Mouse (Mus musculus): Measurements from ENCODE around the gene Zmynd8. TPM values are rescaled to one million over a fixed set of nuclear protein-coding genes. Genes with fewer than 3 reads are reported as not detected.

Gene Zmynd8
- polyA plus RNA-seq, 1 experiment from 2014 or later, result 21.9 TPM

- TF ChIP-seq EP300 (IDR thresholded peaks at IDR 0.05; ENCODE audit: low read depth), result no peak
- TF ChIP-seq CTCF (IDR thresholded peaks at IDR 0.05; ENCODE audit: low read depth), result no peak
- WGBS (ENCODE audit: insufficient replicate concordance), result 32% methylated on average over 3 of the region's 3 CpGs
- Histone ChIP-seq H3K27me3 (ENCODE audit: insufficient read depth, low read length) (no peaks in the 10 kb centered on the region), H3K36me3 (replicated peaks; ENCODE audit: insufficient read depth, low read length) (no peaks in the 10 kb centered on the region), H3K27ac (ENCODE audit: low read depth) (peak overlapping the region; percentile 60), H3K4me1 (ENCODE audit: insufficient read depth) (peaks cover 29% of the 10 kb centered on the region), H3K9ac (replicated peaks) (no peak overlapping the region; the same call in 1 of the 2 replicates), H3K9me3 (ENCODE audit: low read length) (no peaks in the 10 kb centered on the region), H3K4me2 (ENCODE audit: low read depth, low read length) (peak overlapping the region; percentile 48; the same call in 1 of the 2 replicates), H3K4me3 (ENCODE audit: low read depth, low read length) (no peak overlapping the region)
- no peak for DNase-seq
- peak; percentile 30; the same call in 1 of the 2 replicates for ATAC-seq
Measured at GRCm38 (mm10) chr2:165901127-165901384, 2.2 kb upstream of the Zmynd8 start.

DNA sequence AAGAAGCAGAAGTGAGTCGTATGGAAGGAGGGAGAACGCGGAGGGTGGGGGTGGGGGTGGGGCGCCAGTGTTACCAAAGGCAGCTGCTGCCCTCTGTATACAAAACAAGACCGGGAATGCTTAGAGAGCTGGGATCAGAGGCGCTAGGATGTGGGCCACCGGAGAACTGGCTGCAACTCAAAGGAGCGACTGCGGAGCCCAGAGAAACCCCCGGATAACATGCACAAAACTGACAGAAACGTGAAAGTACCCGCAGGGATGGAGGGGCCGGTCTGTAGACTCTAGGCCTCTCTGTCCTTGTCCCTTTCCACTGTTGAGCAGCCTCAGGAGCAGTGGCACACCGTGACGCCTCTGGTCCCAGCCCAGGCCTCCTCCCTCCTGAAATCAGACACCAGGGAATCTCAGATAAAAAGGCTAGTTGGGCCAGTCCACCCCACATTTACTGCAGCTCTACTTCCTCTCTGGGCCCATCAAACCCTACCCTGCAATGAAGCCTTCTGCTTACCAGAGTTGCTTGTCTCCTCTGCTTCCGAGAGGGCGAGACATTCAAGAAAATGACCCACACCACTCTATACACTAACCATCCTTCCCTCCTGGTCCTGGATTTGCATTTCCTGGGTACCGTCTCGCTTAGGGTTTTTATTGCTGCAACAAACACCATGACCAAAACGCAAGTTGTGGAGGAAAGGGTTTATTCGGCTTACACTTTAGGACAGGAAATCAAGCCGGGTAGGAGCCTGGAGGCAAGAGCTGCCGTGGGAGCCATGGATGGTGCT lies 1.7 kb upstream of the Zmynd8 start:
- Histone ChIP-seq H3K9me3 (ENCODE audit: low read length) (no peaks in the 10 kb centered on the region), H3K4me1 (ENCODE audit: insufficient read depth) (peaks cover 32% of the 10 kb centered on the region), H3K36me3 (replicated peaks; ENCODE audit: insufficient read depth, low read length) (no peaks in the 10 kb centered on the region), H3K27me3 (ENCODE audit: insufficient read depth, low read length) (no peaks in the 10 kb centered on the region), H3K4me3 (ENCODE audit: low read depth, low read length) (no peak overlapping the region), H3K4me2 (ENCODE audit: low read depth, low read length) (peak overlapping the region; percentile 48), H3K27ac (ENCODE audit: low read depth) (peak overlapping the region; percentile 60), H3K9ac (replicated peaks) (no peak overlapping the region; the same call in 1 of the 2 replicates)
- ATAC-seq (no peak), DNase-seq (no peak)
- 27% methylated on average over 23 of the region's 23 CpGs for WGBS (ENCODE audit: insufficient replicate concordance)
- peak; percentile 10; the same call in 1 of the 2 replicates for TF ChIP-seq CTCF (IDR thresholded peaks at IDR 0.05; ENCODE audit: low read depth)
- TF ChIP-seq EP300 (IDR thresholded peaks at IDR 0.05; ENCODE audit: low read depth), result no peak

DNA sequence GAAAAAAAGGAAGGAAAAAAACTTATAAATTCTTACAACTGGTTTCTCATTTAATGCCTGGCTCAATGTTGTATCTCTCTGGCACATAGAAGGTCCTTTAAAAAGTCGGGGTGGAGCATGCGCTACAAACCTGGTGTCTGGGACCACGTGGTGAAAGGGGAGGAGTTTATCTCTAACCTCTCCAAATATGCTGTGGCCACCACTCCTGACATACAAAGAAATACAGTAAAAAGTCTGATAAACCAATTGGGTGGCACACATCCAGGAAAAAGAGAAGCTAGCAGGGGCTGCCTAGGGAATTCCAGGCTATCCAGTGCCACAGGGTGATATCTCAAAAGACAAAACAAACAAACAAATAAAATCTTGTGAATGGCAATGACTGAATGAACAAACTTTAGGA lies 1.1 kb upstream of the Zmynd8 start:
- Histone ChIP-seq H3K4me3 (ENCODE audit: low read depth, low read length) (no peak overlapping the region), H3K36me3 (replicated peaks; ENCODE audit: insufficient read depth, low read length) (no peaks in the 10 kb centered on the region), H3K27ac (ENCODE audit: low read depth) (peak overlapping the region; percentile 60; the same call in 1 of the 2 replicates), H3K27me3 (ENCODE audit: insufficient read depth, low read length) (no peaks in the 10 kb centered on the region), H3K9me3 (ENCODE audit: low read length) (no peaks in the 10 kb centered on the region), H3K9ac (replicated peaks) (no peak overlapping the region), H3K4me1 (ENCODE audit: insufficient read depth) (peaks cover 32% of the 10 kb centered on the region), H3K4me2 (ENCODE audit: low read depth, low read length) (peak overlapping the region; percentile 48)
- 0 out of 2 replicates have a peak, but pooled peaks have one; percentile 40 for ATAC-seq
- 16% methylated on average over 3 of the region's 3 CpGs for WGBS (ENCODE audit: insufficient replicate concordance)
- no peak for DNase-seq
- no peak for TF ChIP-seq CTCF (IDR thresholded peaks at IDR 0.05; ENCODE audit: low read depth)
- no peak for TF ChIP-seq EP300 (IDR thresholded peaks at IDR 0.05; ENCODE audit: low read depth)

- no peak overlapping the region for H3K9ac ChIP-seq (replicated peaks)
- no peak overlapping the region for H3K4me3 ChIP-seq (ENCODE audit: low read depth, low read length)
- no peaks in the 10 kb centered on the region for H3K36me3 ChIP-seq (replicated peaks; ENCODE audit: insufficient read depth, low read length)
- peaks cover 32% of the 10 kb centered on the region for H3K4me1 ChIP-seq (ENCODE audit: insufficient read depth)
- TF ChIP-seq EP300 (IDR thresholded peaks at IDR 0.05; ENCODE audit: low read depth) (no peak), CTCF (IDR thresholded peaks at IDR 0.05; ENCODE audit: low read depth) (peak; percentile 56)
- no peaks in the 10 kb centered on the region for H3K9me3 ChIP-seq (ENCODE audit: low read length)
- DNase-seq, result no peak
- no peak overlapping the region for H3K27ac ChIP-seq (ENCODE audit: low read depth)
- no peak for ATAC-seq
- no peak overlapping the region for H3K4me2 ChIP-seq (ENCODE audit: low read depth, low read length)
- 60% methylated on average over 6 of the region's 6 CpGs for WGBS (ENCODE audit: insufficient replicate concordance)
- H3K27me3 ChIP-seq (ENCODE audit: insufficient read depth, low read length), result no peaks in the 10 kb centered on the region
Measured at GRCm38 (mm10) chr2:165899474-165899873, 658 bp upstream of the Zmynd8 start.

DNA sequence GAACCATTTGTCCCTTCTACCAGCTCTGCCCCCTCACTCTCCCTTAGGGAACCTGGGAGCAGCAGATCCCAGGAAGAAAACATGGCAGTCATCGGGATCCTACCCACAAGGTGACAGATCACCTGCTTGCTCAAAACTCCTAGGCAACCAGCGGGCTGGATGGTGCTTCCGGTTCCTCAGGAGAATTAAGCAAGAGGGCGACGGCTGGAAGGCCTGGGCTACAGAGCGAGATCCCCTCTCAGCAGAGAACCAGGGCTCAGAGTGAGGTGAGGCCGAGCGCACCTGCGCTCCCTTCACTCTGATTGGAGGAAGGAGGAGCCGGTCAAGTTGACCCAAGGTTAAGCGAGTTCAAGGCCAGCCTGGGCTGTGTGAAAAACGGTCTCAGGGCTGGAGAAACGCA lies 2.6 kb downstream of the Zmynd8 start:
- no peaks in the 10 kb centered on the region for H3K36me3 ChIP-seq (replicated peaks; ENCODE audit: insufficient read depth, low read length)
- H3K27ac ChIP-seq (ENCODE audit: low read depth), result 0 out of 2 replicates have a peak overlapping the region, but pooled peaks have one; percentile 2
- peaks cover 33% of the 10 kb centered on the region for H3K4me1 ChIP-seq (ENCODE audit: insufficient read depth)

GRCm38 (mm10) chr2:165895687-165896086 lies 3.1 kb downstream of the Zmynd8 start:
- H3K9me3 ChIP-seq (ENCODE audit: low read length), result no peaks in the 10 kb centered on the region
- whole genome bisulfite sequencing (ENCODE audit: insufficient replicate concordance), result 77% methylated on average over 4 of the region's 4 CpGs
- no peak for ATAC-seq
- H3K27me3 ChIP-seq (ENCODE audit: insufficient read depth, low read length), result no peaks in the 10 kb centered on the region
- no peak overlapping the region for H3K4me2 ChIP-seq (ENCODE audit: low read depth, low read length)
- H3K27ac ChIP-seq (ENCODE audit: low read depth), result 0 out of 2 replicates have a peak overlapping the region, but pooled peaks have one; percentile 2
- no peak overlapping the region for H3K4me3 ChIP-seq (ENCODE audit: low read depth, low read length)
- no peak for DNase-seq
- H3K9ac ChIP-seq (replicated peaks), result no peak overlapping the region
- TF ChIP-seq CTCF (IDR thresholded peaks at IDR 0.05; ENCODE audit: low read depth), result no peak
- no peak for TF ChIP-seq EP300 (IDR thresholded peaks at IDR 0.05; ENCODE audit: low read depth)
- no peaks in the 10 kb centered on the region for H3K36me3 ChIP-seq (replicated peaks; ENCODE audit: insufficient read depth, low read length)
- H3K4me1 ChIP-seq (ENCODE audit: insufficient read depth), result peaks cover 31% of the 10 kb centered on the region

More for the DNA sequence above, 2.6 kb downstream of the Zmynd8 start:
- no peak for TF ChIP-seq EP300 (IDR thresholded peaks at IDR 0.05; ENCODE audit: low read depth)
- no peak for TF ChIP-seq CTCF (IDR thresholded peaks at IDR 0.05; ENCODE audit: low read depth)
- Histone ChIP-seq H3K4me3 (ENCODE audit: low read depth, low read length) (no peak overlapping the region), H3K9me3 (ENCODE audit: low read length) (no peaks in the 10 kb centered on the region), H3K27me3 (ENCODE audit: insufficient read depth, low read length) (no peaks in the 10 kb centered on the region), H3K4me2 (ENCODE audit: low read depth, low read length) (peak overlapping the region; percentile 26; the same call in 1 of the 2 replicates), H3K9ac (replicated peaks) (no peak overlapping the region; the same call in 1 of the 2 replicates)
- ATAC-seq, result no peak
- WGBS (ENCODE audit: insufficient replicate concordance), result 76% methylated on average over 13 of the region's 13 CpGs
- no peak for DNase-seq

Data from liver, postnatal 0 days (tissue).